Mouse (Mus musculus): ENCODE data around the gene Srsf11.

Gene Srsf11

DNA sequence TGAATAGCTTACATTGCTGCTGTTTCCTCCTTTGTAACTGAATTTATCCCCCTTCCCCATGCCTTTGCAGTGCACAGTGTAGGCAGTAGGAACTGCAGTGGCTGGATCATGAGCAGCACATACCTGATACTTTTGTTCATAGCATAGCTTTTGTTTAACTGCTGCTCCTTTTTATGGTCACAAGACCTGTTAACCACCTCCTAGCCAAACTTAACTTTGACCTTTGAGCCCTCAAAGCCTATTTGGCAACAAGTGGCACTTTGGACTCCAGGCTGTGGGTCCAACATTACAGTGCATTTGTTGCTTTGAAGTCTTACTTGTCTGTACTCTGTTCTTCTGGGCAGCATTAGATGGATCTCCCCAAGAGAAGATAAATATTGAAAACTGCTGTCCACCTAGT, 43.1 kb downstream of the Srsf11 start:
- no peak for DNase-seq (ENCODE audit: low read depth, low spot score)

DNA sequence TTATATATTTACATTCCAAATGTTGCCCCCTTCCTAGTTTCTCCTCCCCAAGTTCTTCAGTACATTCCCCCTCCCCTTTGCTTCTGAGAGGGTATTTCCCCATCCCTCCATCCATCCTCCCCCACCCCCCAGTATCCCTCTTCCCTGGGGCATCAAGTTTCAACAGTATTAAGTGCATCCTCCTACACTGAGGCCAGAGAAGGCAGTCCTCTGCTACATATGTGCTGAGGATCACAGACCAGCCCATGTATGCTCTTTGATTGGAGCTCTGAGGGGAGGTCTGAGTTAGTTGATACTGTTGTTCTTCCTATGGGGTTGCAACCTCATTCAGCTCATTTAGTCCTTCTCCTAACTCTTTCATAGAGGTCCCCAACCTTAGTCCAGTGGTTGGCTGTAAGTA, 56.8 kb downstream of the Srsf11 start:
- no peak for DNase-seq (ENCODE audit: low read depth, low spot score)

GRCm38 (mm10) chr3:157973236-157973635, 63.2 kb downstream of the Srsf11 start:
- no peak for DNase-seq (ENCODE audit: low read depth, low spot score)

DNA sequence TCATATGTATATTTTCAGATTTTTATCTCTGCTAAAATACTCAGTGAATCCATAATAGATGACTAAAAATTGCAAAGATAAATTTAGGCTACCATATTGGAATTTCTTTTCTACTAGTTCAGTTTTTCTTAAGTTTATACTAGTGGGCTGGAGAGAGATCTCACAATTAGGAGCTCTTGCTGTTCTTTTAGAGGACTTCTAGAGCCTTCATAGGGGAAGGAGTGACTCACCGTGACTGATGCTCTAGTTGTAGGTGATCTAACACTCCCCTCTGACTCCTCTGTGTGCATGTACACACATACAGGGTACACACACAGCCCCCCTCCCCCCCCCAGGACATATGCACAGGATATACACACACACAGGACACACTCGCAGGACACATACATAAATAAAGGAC, 65.3 kb downstream of the Srsf11 start:
- DNase-seq (ENCODE audit: low read depth, low spot score): no peak

Data from telencephalon, adult 2 months (tissue).